Mouse (Mus musculus) heart, adult 2 months (tissue): ENCODE data around the gene Eps8l3.

Experiments
- CTCF ChIP-seq: fragments of 200-600 bp; IDR thresholded peaks from 2 replicates; pipeline ENCODE4 v1.8.1; 2022; ENCODE audit warnings: antibody characterized with exemption, mild to moderate bottlenecking, moderate library complexity
- POLR2A ChIP-seq: fragments of 200-500 bp; IDR thresholded peaks from 2 replicates; pipeline ENCODE4 v1.6.1; 2011; ENCODE audit warnings: mild to moderate bottlenecking, low read depth, low read length, control low read depth; ENCODE audit not compliant: insufficient read depth

GRCm38 (mm10) chr3:107839855-107840254 lies 37.2 kb upstream of the Eps8l3 start:
- TF ChIP-seq POLR2A: no peak
- TF ChIP-seq CTCF: no peak
